Mouse (Mus musculus) embryonic facial prominence, embryonic 14.5 days (tissue): Measurements from ENCODE around the gene Olfr790. TPM values are rescaled to one million over a fixed set of nuclear protein-coding genes. Genes with fewer than 3 reads are reported as not detected.

Source experiments
- ATAC-seq: fragments of 200-750 bp; cut with Nextera tagmentation; 2 replicates; pipeline ENCODE4 v1.8.0; 2017; ENCODE audit warnings: low read depth, moderate number of reproducible peaks, moderate TSS enrichment
- DNase-seq: peaks from one replicate; pipeline ENCODE4 v3.0.0-alpha.2; 2015; ENCODE audit warnings: low spot score
- H3K27ac ChIP-seq: fragments of 300-500 bp; sonication (generic); replicated peaks from 2 replicates; pipeline ENCODE4 v1.5.1; 2014; ENCODE audit warnings: low read depth, mild to moderate bottlenecking, low read length, moderate library complexity
- H3K27me3 ChIP-seq: fragments of 300-500 bp; sonication (generic); replicated peaks from 2 replicates; pipeline ENCODE4 v1.6.1; 2014; ENCODE audit warnings: low read length; ENCODE audit not compliant: control insufficient read depth, insufficient read depth
- H3K36me3 ChIP-seq: fragments of 300-500 bp; sonication (generic); 2 replicates; pipeline ENCODE4 v1.6.1; 2014; ENCODE audit warnings: low read length, mixed read lengths; ENCODE audit not compliant: control insufficient read depth, insufficient read depth
- H3K4me1 ChIP-seq: fragments of 300-500 bp; sonication (generic); 2 replicates; pipeline ENCODE4 v1.6.1; 2014; ENCODE audit warnings: antibody characterized with exemption, low read length; ENCODE audit not compliant: control insufficient read depth, insufficient read depth
- H3K4me2 ChIP-seq: fragments of 300-500 bp; sonication (generic); 2 replicates; pipeline ENCODE4 v1.6.1; 2014; ENCODE audit warnings: low read depth, mild to moderate bottlenecking, low read length, moderate library complexity, mixed read lengths
- H3K4me3 ChIP-seq: fragments of 300-500 bp; sonication (generic); 2 replicates; pipeline ENCODE4 v1.5.1; 2014; ENCODE audit warnings: low read depth, mild to moderate bottlenecking, low read length
- H3K9ac ChIP-seq: fragments of 300-500 bp; sonication (generic); 2 replicates; pipeline ENCODE4 v1.6.1; 2014; ENCODE audit warnings: low read depth, mild to moderate bottlenecking, low read length, moderate library complexity, mixed read lengths
- H3K9me3 ChIP-seq: fragments of 300-500 bp; sonication (generic); 2 replicates; pipeline ENCODE4 v1.6.1; 2016; ENCODE audit warnings: low read length; ENCODE audit not compliant: control insufficient read depth
- WGBS: fragments of 180-500 bp; shearing (Covaris S2); extraction: QIAGEN DNeasy Blood & Tissue Kit; methylation state at CpG from one replicate; pipeline ENCODE4 v1.1.7; 2014; 5-methylcytosine and 5-hydroxymethylcytosine counted together
- polyA plus RNA-seq: library from polyadenylated mRNA; unstranded; fragments of >200 nt; fragmentation: Nextera tagmentation; extraction: Ambion mirVana; gene quantifications from 2 replicates; pipeline ENCODE4 v1.2.1, GENCODE M21; 2014

Olfr790 gene
- polyA plus RNA-seq, 1 experiment from 2014 or later = not detected

DNA sequence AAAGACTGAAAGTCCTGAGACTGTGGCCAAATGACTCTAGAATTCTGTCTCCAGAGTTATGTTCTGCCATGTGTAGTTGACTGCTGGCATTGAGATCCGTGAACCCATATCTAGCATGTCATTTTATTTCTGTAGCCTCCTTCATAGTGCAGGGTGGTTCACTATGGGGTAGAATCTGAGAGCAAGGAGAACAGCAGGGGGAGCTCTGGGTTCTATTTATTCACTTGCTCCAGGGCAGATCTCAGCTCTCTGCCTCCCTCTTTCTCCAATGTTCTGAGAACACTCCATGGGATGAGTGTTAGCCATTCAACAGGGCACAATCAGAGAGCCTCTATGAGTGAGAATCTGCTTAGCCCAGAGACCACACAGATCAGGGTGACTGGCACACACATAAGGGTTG, 51.1 kb downstream of the Olfr790 start:
- Histone ChIP-seq H3K9me3 (0 out of 2 replicates have a peak, but pooled peaks cover 1% of the 10 kb centered on the region), H3K36me3 (no peaks in the 10 kb centered on the region), H3K4me1 (no peaks in the 10 kb centered on the region), H3K27ac (no peak overlapping the region), H3K4me3 (no peak overlapping the region), H3K9ac (no peak overlapping the region), H3K27me3 (no peaks in the 10 kb centered on the region), H3K4me2 (no peak overlapping the region)
- no peak for DNase-seq
- no peak for ATAC-seq
- WGBS = 59% methylated on average over 1 of the region's 1 CpGs

Other genes with a start within 250 kb of the Olfr790 start
- gene Olfr776, start 239.4 kb upstream of the Olfr790 start, polyA plus RNA-seq = 0.08 TPM in 1 of 2 replicates, not detected in the other
- gene Olfr777, start 227.0 kb upstream of the Olfr790 start, polyA plus RNA-seq = not detected in 2 replicates
- not detected in 2 replicates for gene Olfr780, start 180.4 kb upstream of the Olfr790 start, polyA plus RNA-seq
- gene Olfr781, start 169.6 kb upstream of the Olfr790 start, polyA plus RNA-seq = not detected in 2 replicates
- gene Olfr782, start 149.6 kb upstream of the Olfr790 start, polyA plus RNA-seq = not detected in 2 replicates
- 0.14 TPM in 1 of 2 replicates, not detected in the other for gene Olfr784, start 114.4 kb upstream of the Olfr790 start, polyA plus RNA-seq
- gene Olfr785, start 93.1 kb upstream of the Olfr790 start, polyA plus RNA-seq = not detected in 2 replicates
- gene Olfr786, start 71.2 kb upstream of the Olfr790 start, polyA plus RNA-seq = not detected in 2 replicates
- gene Olfr787, start 36.6 kb upstream of the Olfr790 start, polyA plus RNA-seq = not detected in 2 replicates
- not detected in 2 replicates for gene Olfr788, start 27.5 kb upstream of the Olfr790 start, polyA plus RNA-seq
- gene Olfr789, start 13.7 kb upstream of the Olfr790 start, polyA plus RNA-seq = not detected in 2 replicates
- not detected in 2 replicates for gene Olfr791, start 23.3 kb downstream of the Olfr790 start, polyA plus RNA-seq
- gene Olfr792, start 40.7 kb downstream of the Olfr790 start, polyA plus RNA-seq = not detected in 2 replicates
- not detected in 2 replicates for gene Olfr794, start 69.2 kb downstream of the Olfr790 start, polyA plus RNA-seq
- not detected in 2 replicates for gene Olfr796, start 114.1 kb downstream of the Olfr790 start, polyA plus RNA-seq
- gene Olfr798, start 129.4 kb downstream of the Olfr790 start, polyA plus RNA-seq = not detected in 2 replicates
- not detected in 2 replicates for gene Olfr799, start 139.0 kb downstream of the Olfr790 start, polyA plus RNA-seq
- not detected in 2 replicates for gene Olfr800, start 159.2 kb downstream of the Olfr790 start, polyA plus RNA-seq
- gene Olfr801, start 175.4 kb downstream of the Olfr790 start, polyA plus RNA-seq = not detected in 2 replicates
- gene Olfr802, start 189.7 kb downstream of the Olfr790 start, polyA plus RNA-seq = not detected in 2 replicates
- not detected in 2 replicates for gene Olfr803, start 195.8 kb downstream of the Olfr790 start, polyA plus RNA-seq
- gene Olfr804, start 204.7 kb downstream of the Olfr790 start, polyA plus RNA-seq = not detected in 2 replicates
- gene Olfr805, start 230.9 kb downstream of the Olfr790 start, polyA plus RNA-seq = not detected in 2 replicates
- not detected in 2 replicates for gene Olfr806, start 243.4 kb downstream of the Olfr790 start, polyA plus RNA-seq